Mouse (Mus musculus) cerebellum, postnatal 25 days (tissue): ENCODE results near the gene Olfr643.
"Not testable (repeated sequence)": the region's sequence is repeated elsewhere in the genome, so short reads cannot be mapped to it uniquely, and the experiment has no call there.

Experiments used
- DNase-seq, 2 experiments: peaks; one replicate each; pipeline ENCODE4 v3.0.0; 2021; ENCODE audit warnings: mixed read lengths in 2 of 2

Gene Olfr643

DNA sequence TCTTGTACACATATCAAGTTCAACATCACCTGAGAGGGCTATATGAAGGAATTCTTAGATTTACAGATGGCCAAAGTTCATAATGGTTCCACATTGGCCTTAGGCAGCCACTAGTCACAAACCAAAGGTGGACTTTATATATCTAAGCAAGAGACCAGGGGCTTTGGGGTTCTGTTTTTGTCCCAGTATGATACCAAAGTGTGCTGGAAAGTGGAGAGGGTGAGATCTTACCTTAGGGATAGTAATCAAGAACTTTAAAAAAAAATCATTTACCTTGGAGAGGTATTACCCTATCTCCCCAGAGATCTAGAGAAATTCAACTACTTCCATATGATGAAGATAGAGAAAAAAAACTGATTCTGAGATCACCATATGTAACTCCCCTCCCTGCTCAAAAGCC lies 120.0 kb downstream of the Olfr643 start, which contains the start of gene Olfr639:
TSS of gene Olfr639 (minus strand) at position 101 of the 400 bp plus-strand sequence.
- no peak for DNase-seq

DNA sequence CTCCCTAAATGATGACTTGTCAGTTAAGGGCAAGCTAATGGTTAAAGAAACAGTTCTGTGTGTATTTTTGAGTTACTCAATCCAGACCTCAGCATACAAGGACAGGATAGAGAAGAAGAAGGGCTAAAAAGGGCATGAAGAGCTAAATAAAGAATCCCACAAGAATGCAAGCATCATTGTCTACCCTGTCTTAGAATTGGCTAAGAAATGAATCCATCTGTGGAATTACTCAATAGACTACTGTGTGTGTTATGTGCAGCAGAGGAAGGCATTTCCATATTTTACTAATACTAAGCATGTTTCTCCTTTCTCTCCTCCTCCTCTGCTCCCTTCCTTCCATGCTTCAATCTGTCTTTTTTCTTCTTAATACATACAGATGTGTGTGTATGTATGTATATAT lies 138.1 kb downstream of the Olfr643 start:
- no peak for DNase-seq

DNA sequence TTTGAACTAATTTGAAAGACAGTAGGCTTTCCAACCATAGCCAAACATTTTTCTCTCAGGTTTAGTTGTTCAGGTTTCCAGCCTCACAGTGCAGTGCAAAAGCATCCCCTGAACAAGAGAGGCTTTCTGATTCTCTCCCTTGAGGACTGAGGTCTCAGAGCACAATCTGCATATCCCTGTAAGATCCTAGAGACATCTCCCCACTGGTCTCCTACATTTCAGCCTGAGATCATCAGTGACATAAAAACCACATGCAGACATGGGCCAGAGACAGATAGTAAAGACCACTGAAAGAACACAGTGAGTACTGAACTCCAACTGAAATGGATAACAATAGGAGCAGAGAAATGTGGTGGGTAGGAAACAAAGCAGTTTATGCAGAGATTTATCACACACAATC lies 138.8 kb downstream of the Olfr643 start, which contains the start of gene Olfr638:
TSS of gene Olfr638 (plus strand) at position 301 of the 400 bp plus-strand sequence.
- DNase-seq = no peak

DNA sequence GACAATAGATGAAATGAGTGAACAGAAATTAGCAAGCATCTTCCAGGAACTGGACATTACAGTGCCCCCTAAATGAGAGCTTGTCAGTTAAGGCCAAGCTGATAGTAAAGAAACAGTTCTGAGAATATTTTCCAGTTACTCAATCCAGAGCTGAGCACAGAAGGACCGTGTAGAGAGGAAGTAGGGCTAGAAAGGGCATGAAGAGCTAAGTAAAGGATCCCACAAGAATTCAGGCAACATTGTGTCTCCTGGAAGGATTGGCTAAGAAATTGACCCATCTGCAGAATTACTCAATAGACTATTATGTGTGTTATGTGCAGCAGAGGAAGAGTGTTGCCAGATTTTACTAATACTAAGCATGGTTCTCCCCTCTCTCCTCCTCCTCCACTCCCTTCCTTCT lies 165.4 kb downstream of the Olfr643 start:
- no peak for DNase-seq

DNA sequence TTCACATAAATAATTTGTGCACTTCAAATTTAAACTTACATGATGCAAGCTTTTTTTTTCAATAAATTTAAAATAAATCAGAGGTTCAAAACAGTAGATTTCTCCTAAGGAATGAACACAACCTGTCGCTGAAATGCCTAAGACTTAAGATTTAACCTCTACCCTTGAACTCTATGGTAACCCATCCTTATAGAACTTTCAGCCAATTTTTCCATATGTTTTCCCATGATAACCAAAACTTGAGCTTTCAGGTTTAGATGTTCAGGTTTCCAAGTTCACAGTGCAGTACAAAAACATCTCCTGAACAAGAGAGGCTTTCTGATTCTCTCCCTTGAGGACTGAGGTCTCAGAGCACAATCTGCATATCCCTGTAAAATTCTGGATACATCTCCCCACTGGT lies 166.4 kb downstream of the Olfr643 start, which contains the start of gene Olfr635:
TSS of gene Olfr635 (plus strand) at position 301 of the 400 bp plus-strand sequence.
- no peak for DNase-seq

DNA sequence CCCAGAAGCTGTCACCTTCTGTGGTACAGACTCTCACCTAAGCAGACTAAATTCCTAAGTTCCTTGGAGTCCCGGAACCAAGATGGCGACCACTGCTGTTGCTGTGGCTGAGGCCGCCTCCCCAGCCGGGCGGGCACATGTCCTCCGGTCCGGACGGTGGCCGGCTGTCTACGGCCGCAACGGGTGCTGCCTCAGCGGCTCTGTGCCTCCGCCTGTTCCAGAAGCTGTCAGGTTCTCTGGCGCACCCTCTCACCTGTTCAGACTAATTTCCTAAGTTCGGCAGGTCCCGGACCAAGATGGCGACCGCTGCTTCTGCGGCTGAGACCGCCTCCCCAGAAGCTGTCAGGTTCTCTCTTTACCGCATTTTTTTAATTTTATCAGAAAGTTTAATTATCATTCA lies 170.3 kb downstream of the Olfr643 start:
- DNase-seq = not testable (repeated sequence)
